Mouse (Mus musculus) megakaryocyte, embryonic 14.5 days (primary cell): ENCODE measurements around the gene Rere.

Source experiments
- FLI1 ChIP-seq: IDR thresholded peaks from 2 replicates; pipeline ENCODE4 v1.6.1; 2012; ENCODE audit warnings: low read length, inconsistent platforms, mixed read lengths
- GATA1 ChIP-seq: IDR thresholded peaks from 3 replicates; pipeline ENCODE4 v1.6.1; 2012; ENCODE audit warnings: mixed read lengths, low read length, inconsistent platforms, borderline replicate concordance

DNA sequence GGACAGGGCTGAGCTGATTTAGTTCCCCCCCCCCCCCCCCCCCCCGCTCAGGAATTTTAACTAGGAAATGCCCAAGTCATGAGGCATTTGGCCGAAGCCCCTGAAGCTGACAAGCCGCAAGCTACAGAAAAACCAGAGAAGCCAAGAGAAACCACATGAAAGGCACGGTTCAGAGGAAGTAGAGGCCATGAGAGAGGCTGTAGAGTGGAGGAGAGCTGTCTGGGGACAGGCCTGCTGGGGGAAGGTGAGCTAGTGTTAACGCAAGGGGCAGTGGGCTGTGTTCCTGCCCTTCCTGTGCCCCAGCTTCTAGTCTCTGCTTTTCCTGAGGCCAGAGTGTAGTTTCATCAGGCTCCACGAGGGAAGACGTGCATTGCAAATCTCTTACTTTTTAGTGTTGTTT is 11.8 kb upstream of the Rere start:
- TF ChIP-seq GATA1 (no peak), FLI1 (no peak)
